Mouse (Mus musculus): ENCODE results near the gene Smarca2. TPM values are rescaled to one million over a fixed set of nuclear protein-coding genes. Genes with fewer than 3 reads are reported as not detected.

The Smarca2 gene
- polyA plus RNA-seq, 1 experiment from 2014 or later, result 49.4 TPM

- no peak overlapping the region for H3K4me2 ChIP-seq (ENCODE audit: low read depth, low read length)
- no peak overlapping the region for H3K27ac ChIP-seq (ENCODE audit: low read length)
- H3K9ac ChIP-seq (ENCODE audit: low read length), result no peak overlapping the region
- no peak for ATAC-seq (ENCODE audit: insufficient read depth, low FRiP score)
- no peak overlapping the region for H3K4me3 ChIP-seq (replicated peaks; ENCODE audit: low read length)
- no peaks in the 10 kb centered on the region for H3K27me3 ChIP-seq (ENCODE audit: control insufficient read depth, insufficient read depth, low read length)
- H3K9me3 ChIP-seq (replicated peaks; ENCODE audit: control insufficient read depth, low read length), result no peaks in the 10 kb centered on the region
- H3K36me3 ChIP-seq (ENCODE audit: control insufficient read depth, insufficient read depth, low read length), result peaks cover 6% of the 10 kb centered on the region
- H3K4me1 ChIP-seq (ENCODE audit: control insufficient read depth, insufficient read depth, low read length), result peaks cover 2% of the 10 kb centered on the region; the same call in 1 of the 2 replicates
- 65% methylated on average over 10 of the region's 10 CpGs for WGBS
Measured at GRCm38 (mm10) chr19:26641269-26641668, 36.4 kb downstream of the Smarca2 start.

- no peak overlapping the region for H3K9ac ChIP-seq (ENCODE audit: low read length)
- H3K27me3 ChIP-seq (ENCODE audit: control insufficient read depth, insufficient read depth, low read length), result no peaks in the 10 kb centered on the region
- H3K4me1 ChIP-seq (ENCODE audit: control insufficient read depth, insufficient read depth, low read length), result peaks cover 2% of the 10 kb centered on the region; the same call in 1 of the 2 replicates
- no peak overlapping the region for H3K4me2 ChIP-seq (ENCODE audit: low read depth, low read length)
- no peak for ATAC-seq (ENCODE audit: insufficient read depth, low FRiP score)
- H3K27ac ChIP-seq (ENCODE audit: low read length), result no peak overlapping the region
- H3K36me3 ChIP-seq (ENCODE audit: control insufficient read depth, insufficient read depth, low read length), result peaks cover 10% of the 10 kb centered on the region
- H3K9me3 ChIP-seq (replicated peaks; ENCODE audit: control insufficient read depth, low read length), result no peaks in the 10 kb centered on the region
- 66% methylated on average over 4 of the region's 4 CpGs for WGBS
- no peak overlapping the region for H3K4me3 ChIP-seq (replicated peaks; ENCODE audit: low read length)
Measured at GRCm38 (mm10) chr19:26643011-26643410, 38.2 kb downstream of the Smarca2 start.

- peaks cover 10% of the 10 kb centered on the region for H3K36me3 ChIP-seq (ENCODE audit: control insufficient read depth, insufficient read depth, low read length)
- no peak overlapping the region for H3K9ac ChIP-seq (ENCODE audit: low read length)
- no peaks in the 10 kb centered on the region for H3K9me3 ChIP-seq (replicated peaks; ENCODE audit: control insufficient read depth, low read length)
- H3K4me2 ChIP-seq (ENCODE audit: low read depth, low read length), result no peak overlapping the region
- no peaks in the 10 kb centered on the region for H3K27me3 ChIP-seq (ENCODE audit: control insufficient read depth, insufficient read depth, low read length)
- no peak overlapping the region for H3K4me3 ChIP-seq (replicated peaks; ENCODE audit: low read length)
- ATAC-seq (ENCODE audit: insufficient read depth, low FRiP score), result no peak
- WGBS, result 69% methylated on average over 4 of the region's 4 CpGs
- peaks cover 2% of the 10 kb centered on the region; the same call in 1 of the 2 replicates for H3K4me1 ChIP-seq (ENCODE audit: control insufficient read depth, insufficient read depth, low read length)
- no peak overlapping the region for H3K27ac ChIP-seq (ENCODE audit: low read length)
Measured at GRCm38 (mm10) chr19:26643936-26644335, 39.1 kb downstream of the Smarca2 start.

- peaks cover 13% of the 10 kb centered on the region for H3K36me3 ChIP-seq (ENCODE audit: control insufficient read depth, insufficient read depth, low read length)
- 81% methylated on average over 3 of the region's 3 CpGs for WGBS
Measured at GRCm38 (mm10) chr19:26645016-26645415, 40.2 kb downstream of the Smarca2 start.

GRCm38 (mm10) chr19:26646128-26646527 is 41.3 kb downstream of the Smarca2 start:
- H3K9ac ChIP-seq (ENCODE audit: low read length), result no peak overlapping the region
- H3K4me2 ChIP-seq (ENCODE audit: low read depth, low read length), result no peak overlapping the region
- H3K27me3 ChIP-seq (ENCODE audit: control insufficient read depth, insufficient read depth, low read length), result no peaks in the 10 kb centered on the region
- WGBS, result 34% methylated on average over 2 of the region's 2 CpGs
- H3K27ac ChIP-seq (ENCODE audit: low read length), result no peak overlapping the region
- ATAC-seq (ENCODE audit: insufficient read depth, low FRiP score), result no peak
- no peak overlapping the region for H3K4me3 ChIP-seq (replicated peaks; ENCODE audit: low read length)
- no peaks in the 10 kb centered on the region for H3K9me3 ChIP-seq (replicated peaks; ENCODE audit: control insufficient read depth, low read length)
- no peaks in the 10 kb centered on the region for H3K4me1 ChIP-seq (ENCODE audit: control insufficient read depth, insufficient read depth, low read length)
- peaks cover 6% of the 10 kb centered on the region; the same call in 1 of the 2 replicates for H3K36me3 ChIP-seq (ENCODE audit: control insufficient read depth, insufficient read depth, low read length)

More at GRCm38 (mm10) chr19:26645016-26645415, 40.2 kb downstream of the Smarca2 start:
- Histone ChIP-seq H3K4me2 (ENCODE audit: low read depth, low read length) (no peak overlapping the region), H3K9me3 (replicated peaks; ENCODE audit: control insufficient read depth, low read length) (no peaks in the 10 kb centered on the region), H3K9ac (ENCODE audit: low read length) (no peak overlapping the region), H3K27me3 (ENCODE audit: control insufficient read depth, insufficient read depth, low read length) (no peaks in the 10 kb centered on the region), H3K27ac (ENCODE audit: low read length) (no peak overlapping the region), H3K4me3 (replicated peaks; ENCODE audit: low read length) (no peak overlapping the region), H3K4me1 (ENCODE audit: control insufficient read depth, insufficient read depth, low read length) (no peaks in the 10 kb centered on the region)
- ATAC-seq (ENCODE audit: insufficient read depth, low FRiP score), result no peak

GRCm38 (mm10) chr19:26650585-26651273 is 45.9 kb downstream of the Smarca2 start:
- peaks cover 16% of the 10 kb centered on the region; the same call in 1 of the 2 replicates for H3K36me3 ChIP-seq (ENCODE audit: control insufficient read depth, insufficient read depth, low read length)
- H3K4me3 ChIP-seq (replicated peaks; ENCODE audit: low read length), result no peak overlapping the region
- no peak overlapping the region for H3K27ac ChIP-seq (ENCODE audit: low read length)
- H3K27me3 ChIP-seq (ENCODE audit: control insufficient read depth, insufficient read depth, low read length), result no peaks in the 10 kb centered on the region
- H3K9me3 ChIP-seq (replicated peaks; ENCODE audit: control insufficient read depth, low read length), result no peaks in the 10 kb centered on the region
- H3K4me1 ChIP-seq (ENCODE audit: control insufficient read depth, insufficient read depth, low read length), result no peaks in the 10 kb centered on the region
- 90% methylated on average over 7 of the region's 7 CpGs for WGBS
- H3K4me2 ChIP-seq (ENCODE audit: low read depth, low read length), result no peak overlapping the region
- no peak overlapping the region for H3K9ac ChIP-seq (ENCODE audit: low read length)
- no peak for ATAC-seq (ENCODE audit: insufficient read depth, low FRiP score)

- 79% methylated on average over 7 of the region's 7 CpGs for WGBS
- H3K9ac ChIP-seq (ENCODE audit: low read length), result no peak overlapping the region
- H3K27ac ChIP-seq (ENCODE audit: low read length), result no peak overlapping the region
- no peak overlapping the region for H3K4me3 ChIP-seq (replicated peaks; ENCODE audit: low read length)
- no peaks in the 10 kb centered on the region for H3K27me3 ChIP-seq (ENCODE audit: control insufficient read depth, insufficient read depth, low read length)
- ATAC-seq (ENCODE audit: insufficient read depth, low FRiP score), result no peak
- H3K4me1 ChIP-seq (ENCODE audit: control insufficient read depth, insufficient read depth, low read length), result no peaks in the 10 kb centered on the region
- peaks cover 12% of the 10 kb centered on the region; the same call in 1 of the 2 replicates for H3K36me3 ChIP-seq (ENCODE audit: control insufficient read depth, insufficient read depth, low read length)
- H3K4me2 ChIP-seq (ENCODE audit: low read depth, low read length), result no peak overlapping the region
- H3K9me3 ChIP-seq (replicated peaks; ENCODE audit: control insufficient read depth, low read length), result no peaks in the 10 kb centered on the region
Measured at GRCm38 (mm10) chr19:26658324-26658723, 53.5 kb downstream of the Smarca2 start.

GRCm38 (mm10) chr19:26659976-26660375 is 55.1 kb downstream of the Smarca2 start:
- WGBS, result 58% methylated on average over 5 of the region's 5 CpGs
- H3K9me3 ChIP-seq (replicated peaks; ENCODE audit: control insufficient read depth, low read length), result no peaks in the 10 kb centered on the region
- no peaks in the 10 kb centered on the region for H3K4me1 ChIP-seq (ENCODE audit: control insufficient read depth, insufficient read depth, low read length)
- no peaks in the 10 kb centered on the region for H3K27me3 ChIP-seq (ENCODE audit: control insufficient read depth, insufficient read depth, low read length)
- H3K4me2 ChIP-seq (ENCODE audit: low read depth, low read length), result no peak overlapping the region
- no peak overlapping the region for H3K4me3 ChIP-seq (replicated peaks; ENCODE audit: low read length)
- 0 out of 2 replicates have a peak, but pooled peaks cover 7% of the 10 kb centered on the region for H3K36me3 ChIP-seq (ENCODE audit: control insufficient read depth, insufficient read depth, low read length)
- H3K9ac ChIP-seq (ENCODE audit: low read length), result no peak overlapping the region
- H3K27ac ChIP-seq (ENCODE audit: low read length), result no peak overlapping the region
- ATAC-seq (ENCODE audit: insufficient read depth, low FRiP score), result no peak

GRCm38 (mm10) chr19:26661198-26661597 is 56.3 kb downstream of the Smarca2 start:
- WGBS, result 93% methylated on average over 3 of the region's 3 CpGs

More at GRCm38 (mm10) chr19:26661198-26661597, 56.3 kb downstream of the Smarca2 start:
- Histone ChIP-seq H3K36me3 (ENCODE audit: control insufficient read depth, insufficient read depth, low read length) (0 out of 2 replicates have a peak, but pooled peaks cover 3% of the 10 kb centered on the region), H3K4me2 (ENCODE audit: low read depth, low read length) (no peak overlapping the region), H3K4me3 (replicated peaks; ENCODE audit: low read length) (no peak overlapping the region), H3K27ac (ENCODE audit: low read length) (no peak overlapping the region), H3K9me3 (replicated peaks; ENCODE audit: control insufficient read depth, low read length) (no peaks in the 10 kb centered on the region), H3K27me3 (ENCODE audit: control insufficient read depth, insufficient read depth, low read length) (no peaks in the 10 kb centered on the region), H3K4me1 (ENCODE audit: control insufficient read depth, insufficient read depth, low read length) (no peaks in the 10 kb centered on the region), H3K9ac (ENCODE audit: low read length) (no peak overlapping the region)
- ATAC-seq (ENCODE audit: insufficient read depth, low FRiP score), result no peak
